Mouse (Mus musculus) adrenal gland, adult (tissue): ENCODE measurements around the gene Odf3.

Experiments
- DNase-seq, 2 experiments: peaks; one replicate each; pipeline ENCODE4 v3.0.0; 2022 to 2023; ENCODE audit warnings: low spot score in 1 of 2; ENCODE audit not compliant: inconsistent age in 2 of 2

Odf3 gene

GRCm38 (mm10) chr7:140843806-140844205 lies 3.8 kb upstream of the Odf3 start:
- DNase-seq, result no peak

GRCm38 (mm10) chr7:140844905-140845665 lies 2.5 kb upstream of the Odf3 start, which contains the start of gene Scgb1c1:
TSS of gene Scgb1c1 (plus strand) at chr7:140845547.
- DNase-seq, result peak; percentile 88 to 97

- peak in 1 of 2 experiments; percentile 46 for DNase-seq
Observed at GRCm38 (mm10) chr7:140845683-140846082, 1.9 kb upstream of the Odf3 start.

GRCm38 (mm10) chr7:140846676-140847075 lies 929 bp upstream of the Odf3 start:
- peak in 1 of 2 experiments; percentile 76 for DNase-seq

GRCm38 (mm10) chr7:140848591-140848990 lies 986 bp downstream of the Odf3 start:
- no peak for DNase-seq

- peak; percentile 70 to 86 for DNase-seq
Observed at GRCm38 (mm10) chr7:140851916-140852315, 4.3 kb downstream of the Odf3 start.

GRCm38 (mm10) chr7:140853386-140853785 lies 5.8 kb downstream of the Odf3 start:
- DNase-seq, result peak; percentile 71 to 87

GRCm38 (mm10) chr7:140854483-140854882 lies 6.9 kb downstream of the Odf3 start:
- DNase-seq, result peak in 1 of 2 experiments; percentile 47

GRCm38 (mm10) chr7:140855181-140855580 lies 7.6 kb downstream of the Odf3 start:
- no peak for DNase-seq

- DNase-seq, result peak; percentile 92 to 97
Observed at GRCm38 (mm10) chr7:140855860-140856784, 8.5 kb downstream of the Odf3 start, which contains the start of gene Gm45785. TSS of gene Gm45785 (minus strand) at chr7:140856331.

- DNase-seq, result peak; percentile 95 to 97
Observed at GRCm38 (mm10) chr7:140856785-140857549, 9.4 kb downstream of the Odf3 start, which contains the start of gene Ric8a. TSS of gene Ric8a (plus strand) at chr7:140856957.

- DNase-seq, result no peak
Observed at GRCm38 (mm10) chr7:140857550-140858505, 10.2 kb downstream of the Odf3 start, which contains the start of gene Bet1l. TSS of gene Bet1l (minus strand) at chr7:140857577.

- no peak for DNase-seq
Observed at GRCm38 (mm10) chr7:140858746-140859145, 11.1 kb downstream of the Odf3 start.

- no peak for DNase-seq
Observed at GRCm38 (mm10) chr7:140859997-140860396, 12.4 kb downstream of the Odf3 start.

GRCm38 (mm10) chr7:140860728-140861127 lies 13.1 kb downstream of the Odf3 start:
- no peak for DNase-seq

- no peak for DNase-seq
Observed at GRCm38 (mm10) chr7:140864761-140865160, 17.2 kb downstream of the Odf3 start.

GRCm38 (mm10) chr7:140874224-140874623 lies 26.6 kb downstream of the Odf3 start:
- DNase-seq, result no peak

GRCm38 (mm10) chr7:140877364-140877763 lies 29.8 kb downstream of the Odf3 start:
- no peak for DNase-seq

GRCm38 (mm10) chr7:140879355-140879754 lies 31.8 kb downstream of the Odf3 start:
- DNase-seq, result no peak

- DNase-seq, result no peak
Observed at GRCm38 (mm10) chr7:140880419-140880818, 32.8 kb downstream of the Odf3 start.
